In the genomic region with DNA sequence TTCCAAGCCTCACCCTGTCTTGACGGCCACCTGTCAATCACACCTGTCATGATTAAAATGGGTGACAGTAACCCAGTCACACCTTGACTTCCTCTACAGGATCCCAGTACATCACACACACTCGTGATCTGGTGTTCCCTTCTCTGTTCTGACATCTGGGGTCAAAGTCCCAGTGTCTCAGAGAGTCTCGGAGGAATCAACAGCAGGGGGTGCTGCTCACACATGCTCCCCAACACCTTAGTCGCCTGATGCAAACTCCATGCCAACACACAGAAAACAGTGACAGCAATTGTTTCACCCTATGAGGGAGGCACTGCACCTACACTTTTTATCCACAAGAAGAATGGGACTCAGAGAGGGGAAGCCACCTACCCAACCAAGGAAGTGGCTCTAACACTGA, we compare ENCODE assay signal across 9 mouse cellular contexts. TPM values are rescaled to one million over a fixed set of nuclear protein-coding genes. Genes with fewer than 3 reads are reported as not detected.
A peak's percentile ranks its signal among the peaks of the same experiment; 100 is the strongest.
DNase-seq lines count a peak whose midpoint lies in the region; ATAC-seq and TF ChIP-seq lines count a peak whose summit lies in the region.
"Had no signal": no experiment of that assay in that cellular context is flagged by ENCODE, and none has a peak within 500 bp of the region (broad histone marks: within the 10 kb centered on the region; RNA-seq: fewer than 3 reads in every experiment).

No protein-coding gene starts in this region.

- no peaks in the 10 kb centered on the region for H3K9me3 ChIP-seq in midbrain, postnatal 0 days (ENCODE audit: low read length)
- H3K9me3 ChIP-seq in midbrain, embryonic 10.5 days (replicated peaks), result no peaks in the 10 kb centered on the region

- H3K9ac ChIP-seq in midbrain, postnatal 0 days (replicated peaks; ENCODE audit: low read length, poor library complexity, severe bottlenecking), result no peak overlapping the region

- ATAC-seq in midbrain, postnatal 0 days (ENCODE audit: low FRiP score), result no peak

- DNase-seq in adrenal gland, postnatal 10 days, result peak; percentile 30
- DNase-seq in adrenal gland, postnatal 14 days, result no peak
- no peak for DNase-seq in midbrain, postnatal 0 days (ENCODE audit: low spot score)
- no peak for DNase-seq in midbrain, embryonic 10.5 days (ENCODE audit: low spot score)
- DNase-seq in kidney, postnatal 36 days, result peak; percentile 41 to 68
- peak; percentile 60 to 61 for DNase-seq in thymus, postnatal 36 days
- DNase-seq in gastrocnemius, postnatal 36 days, result no peak
- DNase-seq in cerebellum, adult 11-12 months, result no peak
- DNase-seq: heart, adult 11 months had no signal

- no peak overlapping the region for H3K4me2 ChIP-seq in midbrain, postnatal 0 days (ENCODE audit: low read depth, low read length, poor library complexity, severe bottlenecking)

- WGBS in midbrain, postnatal 0 days, result 60% methylated on average over 4 of the region's 4 CpGs
- 63% methylated on average over 4 of the region's 4 CpGs for WGBS in midbrain, embryonic 10.5 days

- intact Hi-C loops in gastrocnemius, postnatal 36 days (cut with DNase I), result no loop called here

- no peaks in the 10 kb centered on the region for H3K27me3 ChIP-seq in midbrain, postnatal 0 days (ENCODE audit: insufficient read depth, low read length)
- H3K27me3 ChIP-seq in midbrain, embryonic 10.5 days (ENCODE audit: low read depth, poor library complexity, severe bottlenecking), result no peaks in the 10 kb centered on the region

- H3K4me3 ChIP-seq in midbrain, postnatal 0 days (ENCODE audit: low read depth, low read length), result no peak overlapping the region
- no peak overlapping the region for H3K4me3 ChIP-seq in midbrain, embryonic 10.5 days

- peak; percentile 50 for TF ChIP-seq CTCF in midbrain, postnatal 0 days (IDR thresholded peaks at IDR 0.05)

- no peaks in the 10 kb centered on the region for H3K36me3 ChIP-seq in midbrain, postnatal 0 days (ENCODE audit: insufficient read depth, low read length)
- no peaks in the 10 kb centered on the region for H3K36me3 ChIP-seq in midbrain, embryonic 10.5 days

- no peak overlapping the region for H3K27ac ChIP-seq in midbrain, postnatal 0 days (ENCODE audit: low read depth, low read length)
- no peak overlapping the region for H3K27ac ChIP-seq in midbrain, embryonic 10.5 days (replicated peaks)

- no peaks in the 10 kb centered on the region for H3K4me1 ChIP-seq in midbrain, postnatal 0 days (ENCODE audit: insufficient read depth, low read length)
- H3K4me1 ChIP-seq in midbrain, embryonic 10.5 days, result peaks cover 4% of the 10 kb centered on the region

RNA-seq across cellular contexts. Expression of a gene that starts 47.2 kb away (rescaled TPM):
- total RNA-seq in adrenal gland, postnatal 10 days (2021), result 10 to 100 TPM; 80.0 to 89.0 TPM
- total RNA-seq in adrenal gland, postnatal 14 days (2021), result 94.1 and 104 TPM in 2 replicates
- 57.0 and 60.6 TPM in 2 replicates for total RNA-seq in midbrain, postnatal 0 days (2014; rRNA removed)
- 37.3 and 38.9 TPM in 2 replicates for polyA plus RNA-seq in midbrain, postnatal 0 days (2015; fragmentation: Nextera tagmentation; extraction: Ambion mirVana)
- 4.1 and 5.2 TPM in 2 replicates for polyA plus RNA-seq in midbrain, embryonic 10.5 days (2016; fragmentation: Nextera tagmentation; extraction: Ambion mirVana)
- total RNA-seq in gastrocnemius, postnatal 36 days (2021), result 10 to 100 TPM in 1 of 2 experiments, 1 to 10 TPM in 1; 6.9 to 10.9 TPM

RNA-seq across cellular contexts. Expression of a gene that starts 56.5 kb away (rescaled TPM):
- total RNA-seq in adrenal gland, postnatal 10 days (2021), result 1 to 10 TPM in 1 of 2 experiments, under 1 TPM in 1; 0.60 to 1.5 TPM
- total RNA-seq in adrenal gland, postnatal 14 days (2021), result 1.0 and 2.0 TPM in 2 replicates
- 0.38 and 0.76 TPM in 2 replicates for total RNA-seq in midbrain, postnatal 0 days (2014; rRNA removed)
- polyA plus RNA-seq in midbrain, postnatal 0 days (2015; fragmentation: Nextera tagmentation; extraction: Ambion mirVana), result 0.54 and 0.79 TPM in 2 replicates
- 0.17 TPM in 1 of 2 replicates, not detected in the other for polyA plus RNA-seq in midbrain, embryonic 10.5 days (2016; fragmentation: Nextera tagmentation; extraction: Ambion mirVana)
- total RNA-seq in gastrocnemius, postnatal 36 days (2021), result under 1 TPM; 0.27 to 0.51 TPM

Comparison
In these comparisons a context has a peak if more than half of its experiments do, and no peak if none do; other contexts are left out.
1. DNase-seq: peak in adrenal gland, postnatal 10 days (single experiment), kidney, postnatal 36 days (2 of 2) and thymus, postnatal 36 days (2 of 2); none in adrenal gland, postnatal 14 days (single experiment), midbrain, postnatal 0 days (single experiment), midbrain, embryonic 10.5 days (single experiment), gastrocnemius, postnatal 36 days (0 of 2) and cerebellum, adult 11-12 months (single experiment).